Mouse (Mus musculus): ENCODE results near the gene Myd88.
A peak's percentile ranks its signal among the peaks of the same experiment; 100 is the strongest.
"Not testable (repeated sequence)": the region's sequence is repeated elsewhere in the genome, so short reads cannot be mapped to it uniquely, and the experiment has no call there.

Gene Myd88

GRCm38 (mm10) chr9:119340909-119341816 lies at the start of gene Myd88:
TSS of gene Myd88 (minus strand) at chr9:119341411.
- peak; percentile 99 for DNase-seq (ENCODE audit: low spot score)

- no peak for DNase-seq (ENCODE audit: low spot score)
Observed at GRCm38 (mm10) chr9:119390214-119390613, 49.0 kb upstream of the Myd88 start.

- DNase-seq (ENCODE audit: low spot score): no peak
Observed at GRCm38 (mm10) chr9:119388956-119389355, 47.7 kb upstream of the Myd88 start.

GRCm38 (mm10) chr9:119382603-119383002 lies 41.4 kb upstream of the Myd88 start:
- no peak for DNase-seq (ENCODE audit: low spot score)

GRCm38 (mm10) chr9:119378231-119378630 lies 37.0 kb upstream of the Myd88 start:
- no peak for DNase-seq (ENCODE audit: low spot score)

GRCm38 (mm10) chr9:119375556-119375955 lies 34.3 kb upstream of the Myd88 start:
- DNase-seq (ENCODE audit: low spot score): no peak

GRCm38 (mm10) chr9:119375008-119375407 lies 33.8 kb upstream of the Myd88 start:
- no peak for DNase-seq (ENCODE audit: low spot score)

- DNase-seq (ENCODE audit: low spot score): no peak
Observed at GRCm38 (mm10) chr9:119371251-119371650, 30.0 kb upstream of the Myd88 start.

GRCm38 (mm10) chr9:119370770-119371169 lies 29.6 kb upstream of the Myd88 start:
- not testable (repeated sequence) for DNase-seq (ENCODE audit: low spot score)

GRCm38 (mm10) chr9:119368367-119368766 lies 27.2 kb upstream of the Myd88 start:
- no peak for DNase-seq (ENCODE audit: low spot score)

GRCm38 (mm10) chr9:119365284-119365683 lies 24.1 kb upstream of the Myd88 start, which contains the start of gene Slc22a14:
TSS of gene Slc22a14 (minus strand) at chr9:119365553.
- no peak for DNase-seq (ENCODE audit: low spot score)

- DNase-seq (ENCODE audit: low spot score): no peak
Observed at GRCm38 (mm10) chr9:119363229-119363628, 22.0 kb upstream of the Myd88 start.

GRCm38 (mm10) chr9:119361416-119361815 lies 20.2 kb upstream of the Myd88 start:
- no peak for DNase-seq (ENCODE audit: low spot score)

GRCm38 (mm10) chr9:119358058-119358429 lies 16.8 kb upstream of the Myd88 start:
- no peak for DNase-seq (ENCODE audit: low spot score)

GRCm38 (mm10) chr9:119357331-119358057 lies 16.3 kb upstream of the Myd88 start, which contains the start of gene Xylb:
TSS of gene Xylb (plus strand) at chr9:119357381.
- peak; percentile 94 for DNase-seq (ENCODE audit: low spot score)

GRCm38 (mm10) chr9:119355943-119356342 lies 14.7 kb upstream of the Myd88 start:
- DNase-seq (ENCODE audit: low spot score): no peak

GRCm38 (mm10) chr9:119353926-119354325 lies 12.7 kb upstream of the Myd88 start:
- no peak for DNase-seq (ENCODE audit: low spot score)

GRCm38 (mm10) chr9:119352060-119352459 lies 10.8 kb upstream of the Myd88 start:
- DNase-seq (ENCODE audit: low spot score): peak; percentile 79

GRCm38 (mm10) chr9:119350947-119351705 lies 9.9 kb upstream of the Myd88 start:
- no peak for DNase-seq (ENCODE audit: low spot score)

GRCm38 (mm10) chr9:119350531-119350930 lies 9.3 kb upstream of the Myd88 start:
- DNase-seq (ENCODE audit: low spot score): no peak

GRCm38 (mm10) chr9:119346376-119346775 lies 5.2 kb upstream of the Myd88 start:
- DNase-seq (ENCODE audit: low spot score): no peak

GRCm38 (mm10) chr9:119342728-119343127 lies 1.5 kb upstream of the Myd88 start:
- DNase-seq (ENCODE audit: low spot score): peak; percentile 48

Measured in lung, postnatal 25 days (tissue).